Mouse (Mus musculus): ENCODE measurements at regions not wholly inside any gene's neighbourhood (a gene's known extent, or its start where the extent isn't known, plus 50 kb on each side); places are given as distances from the start of the nearest gene placed in this dataset.

DNA sequence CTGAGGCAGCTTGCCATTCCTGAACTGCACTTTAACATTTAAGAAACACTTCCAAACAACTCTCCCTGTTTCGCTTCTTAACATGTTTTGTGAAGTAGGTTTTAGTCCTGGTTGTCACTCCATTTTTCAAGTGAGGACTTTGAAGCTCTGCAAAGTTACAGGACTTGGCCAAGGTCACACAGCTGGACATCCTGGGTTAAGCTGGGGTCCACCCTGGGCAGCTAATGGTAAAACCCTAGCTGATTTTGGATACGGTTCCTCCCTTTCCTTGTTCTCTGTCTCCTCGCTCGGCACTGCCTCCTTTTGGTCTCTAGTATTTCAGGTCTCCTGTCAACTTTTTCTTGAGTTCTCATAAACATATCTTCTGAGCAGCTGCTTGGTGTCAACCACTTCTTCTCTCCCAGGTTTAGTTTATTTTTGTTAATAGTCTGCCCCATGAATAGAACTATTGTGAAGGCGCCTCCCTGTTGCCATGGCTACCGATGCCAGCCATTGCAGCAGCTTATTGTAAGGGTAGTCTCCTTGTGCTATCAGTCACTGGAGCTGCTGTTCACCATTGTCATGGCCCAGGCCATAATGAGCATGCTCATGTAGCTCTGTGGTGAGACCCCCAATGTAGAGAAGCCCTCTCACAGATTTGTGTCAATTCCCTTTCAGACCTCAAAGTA, 292.5 kb downstream of the Tmem38b start:
- no peak for TF ChIP-seq POLR2A (IDR thresholded peaks at IDR 0.05; ENCODE audit: low read depth, low read length)
- no peak for TF ChIP-seq CTCF (IDR thresholded peaks at IDR 0.05; ENCODE audit: borderline replicate concordance, insufficient read depth, low read length)
- H3K4me3 ChIP-seq (ENCODE audit: insufficient read depth, low read length): no peak overlapping the region
- H3K4me1 ChIP-seq (ENCODE audit: control insufficient read depth, insufficient read depth, low read length): no peaks in the 10 kb centered on the region
- H3K27ac ChIP-seq (ENCODE audit: insufficient read depth, low read length): no peak overlapping the region

DNA sequence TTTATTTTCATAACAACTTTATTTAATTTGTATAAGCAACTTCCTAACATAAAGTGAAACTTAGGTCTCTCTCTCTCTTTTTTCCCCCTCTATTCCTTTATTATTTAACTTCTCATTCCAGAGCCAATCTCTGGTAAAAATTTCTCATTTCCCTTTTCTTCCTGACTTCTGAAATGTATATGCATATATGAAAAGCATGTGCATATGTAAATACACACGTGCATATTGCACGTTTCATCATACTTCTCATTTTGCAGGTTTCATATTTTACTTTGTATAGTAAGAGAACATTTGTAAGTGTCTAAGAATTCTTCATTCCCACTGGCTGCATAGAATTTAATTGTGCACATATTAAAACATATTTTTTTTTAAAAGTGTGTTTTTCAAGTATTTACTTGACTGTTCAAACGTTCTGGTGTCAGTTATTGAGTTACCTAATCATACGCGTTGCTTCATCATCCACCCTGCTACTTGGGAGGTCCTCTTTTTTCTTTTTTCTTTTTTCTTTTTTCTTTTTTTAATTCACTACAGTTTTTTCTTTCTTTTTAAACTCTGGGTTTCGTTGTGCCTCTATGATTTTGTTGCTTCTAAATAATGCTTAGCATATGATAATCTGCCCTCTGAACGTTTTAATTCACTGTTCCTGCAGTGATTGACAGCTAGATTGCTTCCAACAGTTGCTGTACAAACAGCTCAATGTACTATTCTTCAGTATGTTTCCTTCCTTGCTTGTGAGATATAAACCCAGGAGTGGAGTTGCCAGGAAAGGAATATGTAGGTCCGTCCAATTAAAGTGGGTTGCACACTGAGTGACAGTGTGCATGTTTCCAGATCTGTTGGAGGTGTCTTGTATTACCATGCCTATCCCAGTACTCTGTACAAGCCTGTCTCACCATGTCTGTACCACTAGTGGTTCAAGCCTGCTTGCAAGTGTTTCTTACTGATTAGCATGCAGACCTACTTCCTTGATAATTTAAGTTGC, 303.2 kb downstream of the Tmem38b start:
- TF ChIP-seq POLR2A (IDR thresholded peaks at IDR 0.05; ENCODE audit: low read depth, low read length) (no peak), CTCF (IDR thresholded peaks at IDR 0.05; ENCODE audit: borderline replicate concordance, insufficient read depth, low read length) (no peak)
- no peak overlapping the region for H3K4me3 ChIP-seq (ENCODE audit: insufficient read depth, low read length)
- no peaks in the 10 kb centered on the region for H3K4me1 ChIP-seq (ENCODE audit: control insufficient read depth, insufficient read depth, low read length)
- no peak overlapping the region for H3K27ac ChIP-seq (ENCODE audit: insufficient read depth, low read length)

DNA sequence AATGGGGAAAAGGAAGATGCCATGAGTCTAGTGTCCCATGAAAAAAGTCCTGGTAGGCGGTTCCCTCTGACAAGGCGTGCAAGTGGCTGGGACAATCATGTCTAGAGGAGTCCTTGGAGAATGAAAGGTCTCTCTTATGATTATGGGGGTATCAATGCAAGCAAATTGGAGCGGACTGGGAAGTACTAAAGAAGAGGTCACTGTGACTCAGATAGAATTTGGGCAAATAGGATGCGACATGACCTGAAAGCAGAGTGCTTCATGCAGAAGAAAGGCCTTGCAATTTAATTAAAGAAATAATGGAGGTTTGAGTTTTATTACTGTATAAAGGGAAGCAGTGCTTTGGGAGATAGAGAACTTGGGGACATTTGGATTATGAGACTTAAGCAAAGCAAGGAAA, 330.3 kb downstream of the Tmem38b start:
- Histone ChIP-seq H3K4me3 (ENCODE audit: insufficient read depth, low read length) (no peak overlapping the region), H3K27ac (ENCODE audit: insufficient read depth, low read length) (no peak overlapping the region), H3K4me1 (ENCODE audit: control insufficient read depth, insufficient read depth, low read length) (no peaks in the 10 kb centered on the region)
- TF ChIP-seq CTCF (IDR thresholded peaks at IDR 0.05; ENCODE audit: borderline replicate concordance, insufficient read depth, low read length) (no peak), POLR2A (IDR thresholded peaks at IDR 0.05; ENCODE audit: low read depth, low read length) (no peak)

GRCm38 (mm10) chr4:54161337-54161993, 335.6 kb downstream of the Tmem38b start:
- Histone ChIP-seq H3K27ac (ENCODE audit: insufficient read depth, low read length) (no peak overlapping the region), H3K4me1 (ENCODE audit: control insufficient read depth, insufficient read depth, low read length) (no peaks in the 10 kb centered on the region), H3K4me3 (ENCODE audit: insufficient read depth, low read length) (no peak overlapping the region)
- TF ChIP-seq POLR2A (IDR thresholded peaks at IDR 0.05; ENCODE audit: low read depth, low read length) (no peak), CTCF (IDR thresholded peaks at IDR 0.05; ENCODE audit: borderline replicate concordance, insufficient read depth, low read length) (no peak)

DNA sequence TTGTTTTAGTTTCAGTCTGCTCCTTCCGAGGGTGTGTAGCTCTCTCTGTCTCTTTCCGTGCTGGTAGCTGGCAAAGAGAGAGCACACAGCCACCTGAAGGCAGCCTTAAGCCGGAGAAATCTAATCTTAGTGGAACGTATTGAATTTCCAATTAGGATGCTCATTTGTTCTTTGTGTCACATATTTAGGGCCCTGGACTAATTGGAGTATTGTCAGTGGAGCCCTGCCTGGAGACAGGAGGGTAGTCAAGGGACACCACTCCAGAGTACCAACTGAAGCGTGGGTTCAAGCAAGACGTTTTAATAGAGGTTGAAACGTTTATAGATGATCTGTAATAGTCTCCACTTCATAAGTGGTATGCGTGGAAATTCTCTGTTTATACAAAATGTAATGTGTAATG, 336.5 kb downstream of the Tmem38b start:
- Histone ChIP-seq H3K27ac (ENCODE audit: insufficient read depth, low read length) (no peak overlapping the region), H3K4me1 (ENCODE audit: control insufficient read depth, insufficient read depth, low read length) (no peaks in the 10 kb centered on the region), H3K4me3 (ENCODE audit: insufficient read depth, low read length) (no peak overlapping the region)
- no peak for TF ChIP-seq CTCF (IDR thresholded peaks at IDR 0.05; ENCODE audit: borderline replicate concordance, insufficient read depth, low read length)
- no peak for TF ChIP-seq POLR2A (IDR thresholded peaks at IDR 0.05; ENCODE audit: low read depth, low read length)

GRCm38 (mm10) chr4:54170202-54170931, 344.5 kb downstream of the Tmem38b start:
- Histone ChIP-seq H3K4me1 (ENCODE audit: control insufficient read depth, insufficient read depth, low read length) (no peaks in the 10 kb centered on the region), H3K4me3 (ENCODE audit: insufficient read depth, low read length) (no peak overlapping the region), H3K27ac (ENCODE audit: insufficient read depth, low read length) (no peak overlapping the region)
- TF ChIP-seq POLR2A (IDR thresholded peaks at IDR 0.05; ENCODE audit: low read depth, low read length) (no peak), CTCF (IDR thresholded peaks at IDR 0.05; ENCODE audit: borderline replicate concordance, insufficient read depth, low read length) (no peak)

DNA sequence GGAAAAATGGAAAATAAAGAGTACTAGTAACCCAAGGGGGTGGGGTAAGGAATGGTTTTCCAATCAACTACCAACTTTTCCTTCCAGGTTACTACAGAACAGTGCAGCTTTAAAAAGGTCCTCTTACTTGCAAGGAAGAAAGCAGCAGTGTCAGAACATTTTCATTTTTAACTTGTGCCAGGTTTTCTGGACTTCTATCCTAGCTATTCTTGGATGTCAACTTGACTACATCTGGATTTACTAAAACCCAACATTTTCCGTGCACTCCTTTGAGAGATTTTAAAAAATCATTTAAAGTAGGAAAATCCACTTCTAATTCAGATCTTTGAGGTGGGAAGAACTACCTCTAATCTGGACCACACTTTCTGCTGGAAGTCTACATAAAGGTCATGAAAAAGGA, 358.4 kb downstream of the Tmem38b start:
- Histone ChIP-seq H3K4me3 (ENCODE audit: insufficient read depth, low read length) (no peak overlapping the region), H3K4me1 (ENCODE audit: control insufficient read depth, insufficient read depth, low read length) (no peaks in the 10 kb centered on the region), H3K27ac (ENCODE audit: insufficient read depth, low read length) (no peak overlapping the region)
- TF ChIP-seq CTCF (IDR thresholded peaks at IDR 0.05; ENCODE audit: borderline replicate concordance, insufficient read depth, low read length) (no peak), POLR2A (IDR thresholded peaks at IDR 0.05; ENCODE audit: low read depth, low read length) (no peak)

DNA sequence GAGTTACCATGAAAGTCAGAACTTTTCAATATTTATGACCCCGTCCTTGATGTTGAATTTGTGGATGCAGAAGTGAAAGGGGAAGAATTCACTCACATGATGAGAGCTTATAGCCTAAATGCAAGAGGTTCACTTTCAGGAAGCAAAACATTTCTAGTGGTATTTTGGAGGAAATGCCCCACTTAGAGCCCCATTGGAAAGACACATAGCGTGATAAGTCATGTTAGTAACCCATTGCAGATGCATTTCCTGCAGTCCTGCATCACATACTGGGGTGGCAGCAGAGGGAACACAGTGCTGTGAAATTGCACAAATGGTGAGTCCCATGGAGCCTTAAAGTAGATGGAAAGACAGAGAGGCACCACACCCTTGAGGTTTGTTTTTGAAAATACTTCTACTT, 369.9 kb downstream of the Tmem38b start:
- Histone ChIP-seq H3K4me1 (ENCODE audit: control insufficient read depth, insufficient read depth, low read length) (peaks cover 3% of the 10 kb centered on the region), H3K27ac (ENCODE audit: insufficient read depth, low read length) (no peak overlapping the region), H3K4me3 (ENCODE audit: insufficient read depth, low read length) (no peak overlapping the region)
- no peak for TF ChIP-seq POLR2A (IDR thresholded peaks at IDR 0.05; ENCODE audit: low read depth, low read length)

DNA sequence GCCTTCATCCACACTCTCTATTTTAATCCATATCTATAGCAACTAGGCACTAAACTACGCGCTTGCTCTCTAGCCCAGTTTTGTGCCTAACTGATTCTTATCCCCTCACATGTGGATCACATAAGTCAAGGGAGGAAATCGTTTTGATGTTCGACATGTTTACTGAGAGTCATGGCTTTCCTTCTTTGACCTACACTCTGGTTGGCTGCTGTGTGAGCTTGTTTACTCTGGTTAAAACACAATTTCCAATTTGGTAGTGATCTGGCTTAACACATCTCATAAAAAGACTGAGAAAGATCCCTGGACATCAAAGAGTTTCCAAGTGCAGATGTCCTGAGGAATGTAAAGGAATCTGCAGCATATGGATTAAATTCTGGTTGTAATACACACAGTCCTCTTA, 376.6 kb downstream of the Tmem38b start:
- peaks cover 3% of the 10 kb centered on the region for H3K4me1 ChIP-seq (ENCODE audit: control insufficient read depth, insufficient read depth, low read length)
- H3K27ac ChIP-seq (ENCODE audit: insufficient read depth, low read length): no peak overlapping the region
- no peak for TF ChIP-seq POLR2A (IDR thresholded peaks at IDR 0.05; ENCODE audit: low read depth, low read length)
- no peak for TF ChIP-seq CTCF (IDR thresholded peaks at IDR 0.05; ENCODE audit: borderline replicate concordance, insufficient read depth, low read length)
- H3K4me3 ChIP-seq (ENCODE audit: insufficient read depth, low read length): no peak overlapping the region

Measured in embryonic fibroblast, embryonic 13.5 days (primary cell).